Mouse (Mus musculus): Measurements from ENCODE around the gene Tmem104. TPM values are rescaled to one million over a fixed set of nuclear protein-coding genes. Genes with fewer than 3 reads are reported as not detected.

Tmem104 gene
- polyA plus RNA-seq, 1 experiment: not detected

- Histone ChIP-seq H3K4me3 (ENCODE audit: insufficient read depth, low read depth, low read length) (peak overlapping the region; percentile 44), H3K4me1 (ENCODE audit: control insufficient read depth, insufficient read depth, low read length) (peaks cover 22% of the 10 kb centered on the region), H3K27ac (ENCODE audit: insufficient read depth, low read depth, low read length) (peak overlapping the region; percentile 48)
- WGBS: 7% methylated on average over 22 of the region's 22 CpGs
- TF ChIP-seq POLR2A (IDR thresholded peaks at IDR 0.05; ENCODE audit: insufficient read depth, low read depth, low read length) (no peak), CTCF (IDR thresholded peaks at IDR 0.05; ENCODE audit: insufficient read depth, low read depth, low read length) (no peak)
Observed at GRCm38 (mm10) chr11:115266400-115266778, 79.1 kb downstream of the Tmem104 start.

- Histone ChIP-seq H3K27ac (ENCODE audit: insufficient read depth, low read depth, low read length) (peak within 1 kb of the TSS; percentile 48), H3K4me3 (ENCODE audit: insufficient read depth, low read depth, low read length) (peak within 1 kb of the TSS; percentile 44), H3K4me1 (ENCODE audit: control insufficient read depth, insufficient read depth, low read length) (peaks cover 20% of the 10 kb centered on the region)
- TF ChIP-seq CTCF (IDR thresholded peaks at IDR 0.05; ENCODE audit: insufficient read depth, low read depth, low read length) (no peak), POLR2A (IDR thresholded peaks at IDR 0.05; ENCODE audit: insufficient read depth, low read depth, low read length) (no peak)
- 9% methylated on average over 44 of the region's 50 CpGs for WGBS
Observed at GRCm38 (mm10) chr11:115267061-115267883, 80.0 kb downstream of the Tmem104 start, which contains the start of gene Grin2c. TSS of gene Grin2c (minus strand) at chr11:115267243.

- no peak for TF ChIP-seq POLR2A (IDR thresholded peaks at IDR 0.05; ENCODE audit: insufficient read depth, low read depth, low read length)
- no peak for TF ChIP-seq CTCF (IDR thresholded peaks at IDR 0.05; ENCODE audit: insufficient read depth, low read depth, low read length)
- 93% methylated on average over 11 of the region's 11 CpGs for WGBS
- H3K4me3 ChIP-seq (ENCODE audit: insufficient read depth, low read depth, low read length): no peak overlapping the region
- peaks cover 20% of the 10 kb centered on the region for H3K4me1 ChIP-seq (ENCODE audit: control insufficient read depth, insufficient read depth, low read length)
- H3K27ac ChIP-seq (ENCODE audit: insufficient read depth, low read depth, low read length): no peak overlapping the region
Observed at GRCm38 (mm10) chr11:115267958-115268357, 80.7 kb downstream of the Tmem104 start.

- 92% methylated on average over 27 of the region's 27 CpGs for WGBS
- TF ChIP-seq POLR2A (IDR thresholded peaks at IDR 0.05; ENCODE audit: insufficient read depth, low read depth, low read length) (no peak), CTCF (IDR thresholded peaks at IDR 0.05; ENCODE audit: insufficient read depth, low read depth, low read length) (no peak)
- Histone ChIP-seq H3K4me1 (ENCODE audit: control insufficient read depth, insufficient read depth, low read length) (peaks cover 20% of the 10 kb centered on the region), H3K27ac (ENCODE audit: insufficient read depth, low read depth, low read length) (no peak overlapping the region), H3K4me3 (ENCODE audit: insufficient read depth, low read depth, low read length) (no peak overlapping the region)
Observed at GRCm38 (mm10) chr11:115269330-115270066, 82.2 kb downstream of the Tmem104 start.

- WGBS: 31% methylated on average over 19 of the region's 19 CpGs
- Histone ChIP-seq H3K4me1 (ENCODE audit: control insufficient read depth, insufficient read depth, low read length) (peaks cover 21% of the 10 kb centered on the region), H3K4me3 (ENCODE audit: insufficient read depth, low read depth, low read length) (no peak overlapping the region), H3K27ac (ENCODE audit: insufficient read depth, low read depth, low read length) (no peak overlapping the region)
- peak; percentile 54; the same call in 1 of the 2 replicates for TF ChIP-seq CTCF (IDR thresholded peaks at IDR 0.05; ENCODE audit: insufficient read depth, low read depth, low read length)
- TF ChIP-seq POLR2A (IDR thresholded peaks at IDR 0.05; ENCODE audit: insufficient read depth, low read depth, low read length): no peak
Observed at GRCm38 (mm10) chr11:115270148-115270861, 83.0 kb downstream of the Tmem104 start.

- 80% methylated on average over 9 of the region's 9 CpGs for WGBS
- peaks cover 27% of the 10 kb centered on the region for H3K4me1 ChIP-seq (ENCODE audit: control insufficient read depth, insufficient read depth, low read length)
- no peak overlapping the region for H3K4me3 ChIP-seq (ENCODE audit: insufficient read depth, low read depth, low read length)
- no peak for TF ChIP-seq CTCF (IDR thresholded peaks at IDR 0.05; ENCODE audit: insufficient read depth, low read depth, low read length)
- no peak for TF ChIP-seq POLR2A (IDR thresholded peaks at IDR 0.05; ENCODE audit: insufficient read depth, low read depth, low read length)
- H3K27ac ChIP-seq (ENCODE audit: insufficient read depth, low read depth, low read length): no peak overlapping the region
Observed at GRCm38 (mm10) chr11:115271052-115271451, 83.8 kb downstream of the Tmem104 start.

- peaks cover 24% of the 10 kb centered on the region for H3K4me1 ChIP-seq (ENCODE audit: control insufficient read depth, insufficient read depth, low read length)
- H3K27ac ChIP-seq (ENCODE audit: insufficient read depth, low read depth, low read length): no peak overlapping the region
- TF ChIP-seq CTCF (IDR thresholded peaks at IDR 0.05; ENCODE audit: insufficient read depth, low read depth, low read length) (no peak), POLR2A (IDR thresholded peaks at IDR 0.05; ENCODE audit: insufficient read depth, low read depth, low read length) (no peak)
- 76% methylated on average over 10 of the region's 10 CpGs for WGBS
- no peak overlapping the region for H3K4me3 ChIP-seq (ENCODE audit: insufficient read depth, low read depth, low read length)
Observed at GRCm38 (mm10) chr11:115271481-115271880, 84.2 kb downstream of the Tmem104 start.

GRCm38 (mm10) chr11:115272894-115273498 lies 85.7 kb downstream of the Tmem104 start:
- peaks cover 16% of the 10 kb centered on the region for H3K4me1 ChIP-seq (ENCODE audit: control insufficient read depth, insufficient read depth, low read length)
- H3K27ac ChIP-seq (ENCODE audit: insufficient read depth, low read depth, low read length): no peak overlapping the region
- 68% methylated on average over 10 of the region's 10 CpGs for WGBS
- no peak overlapping the region for H3K4me3 ChIP-seq (ENCODE audit: insufficient read depth, low read depth, low read length)
- TF ChIP-seq POLR2A (IDR thresholded peaks at IDR 0.05; ENCODE audit: insufficient read depth, low read depth, low read length) (no peak), CTCF (IDR thresholded peaks at IDR 0.05; ENCODE audit: insufficient read depth, low read depth, low read length) (no peak)
